Mouse (Mus musculus): ENCODE data around the gene Prkch. TPM values are rescaled to one million over a fixed set of nuclear protein-coding genes. Genes with fewer than 3 reads are reported as not detected.

The Prkch gene
- total and polyA plus RNA-seq, 2 experiments from 2014 or later, result 9.9 to 16.2 TPM

DNA sequence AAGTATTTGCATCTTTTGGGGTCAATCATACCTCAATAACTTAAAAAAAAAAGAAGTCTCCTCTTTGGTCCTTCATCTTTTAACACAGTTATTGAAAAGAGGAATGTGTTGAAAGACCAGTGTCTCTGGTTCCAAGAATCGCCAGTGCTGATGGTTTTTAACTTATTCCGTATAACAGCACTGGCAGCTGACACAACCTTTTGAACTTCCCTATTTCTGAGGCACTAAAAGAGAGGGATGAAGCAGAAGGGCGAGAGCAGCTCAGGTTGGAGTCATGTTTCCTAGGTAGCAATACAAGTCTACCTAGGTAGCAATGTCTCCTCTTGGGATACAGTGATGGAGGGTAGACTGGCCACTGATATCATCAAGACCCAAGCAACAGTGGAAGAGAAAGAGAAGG lies 152.3 kb downstream of the Prkch start:
- Histone ChIP-seq H3K4me3 (ENCODE audit: low read depth, low read length) (no peak overlapping the region), H3K27ac (ENCODE audit: low read depth, low read length) (no peak overlapping the region), H3K36me3 (ENCODE audit: insufficient read depth, low read length) (no peaks in the 10 kb centered on the region), H3K27me3 (ENCODE audit: insufficient read depth, low read length) (no peaks in the 10 kb centered on the region), H3K9me3 (ENCODE audit: low read length) (no peaks in the 10 kb centered on the region), H3K4me1 (ENCODE audit: insufficient read depth, low read length) (no peaks in the 10 kb centered on the region), H3K9ac (replicated peaks; ENCODE audit: low read length, poor library complexity, severe bottlenecking) (no peak overlapping the region), H3K4me2 (ENCODE audit: low read depth, low read length, poor library complexity, severe bottlenecking) (no peak overlapping the region)
- no peak for TF ChIP-seq CTCF (IDR thresholded peaks at IDR 0.05)
- 96% methylated on average over 3 of the region's 3 CpGs for WGBS
- DNase-seq (ENCODE audit: low spot score) (no peak), ATAC-seq (ENCODE audit: low FRiP score) (no peak)

DNA sequence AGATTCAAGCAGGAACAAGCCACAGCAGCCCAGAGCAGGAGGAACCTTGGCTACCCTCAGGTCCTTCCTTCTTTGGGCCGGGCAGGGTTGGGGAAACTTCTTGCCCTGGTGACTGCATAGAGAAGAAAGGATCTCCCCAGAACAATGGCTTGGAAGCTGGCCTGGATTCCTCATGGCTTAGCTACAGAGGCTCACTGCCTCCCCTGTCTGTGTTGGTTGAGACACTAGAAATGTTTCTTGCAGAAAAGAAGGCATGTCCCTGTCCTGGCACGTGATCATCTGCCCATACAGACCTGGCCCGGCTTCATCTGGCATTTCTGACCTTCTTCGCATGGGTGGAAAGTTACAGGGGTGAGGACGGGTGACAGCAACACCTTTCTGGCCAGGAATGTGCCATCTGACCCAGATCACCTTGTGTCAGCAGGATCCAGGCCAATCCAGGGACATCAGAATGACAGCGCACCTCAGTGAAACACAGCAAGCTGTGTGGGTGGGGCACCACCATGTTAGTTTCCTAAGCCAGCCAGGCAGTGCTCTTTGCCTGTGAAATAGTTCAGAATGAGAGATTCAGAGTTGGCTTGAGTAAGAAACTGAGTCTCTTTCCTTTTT lies 155.1 kb downstream of the Prkch start:
- no peak for DNase-seq (ENCODE audit: low spot score)
- ATAC-seq (ENCODE audit: low FRiP score), result no peak
- H3K9ac ChIP-seq (replicated peaks; ENCODE audit: low read length, poor library complexity, severe bottlenecking), result no peak overlapping the region
- no peak overlapping the region for H3K27ac ChIP-seq (ENCODE audit: low read depth, low read length)
- H3K27me3 ChIP-seq (ENCODE audit: insufficient read depth, low read length), result no peaks in the 10 kb centered on the region
- H3K4me2 ChIP-seq (ENCODE audit: low read depth, low read length, poor library complexity, severe bottlenecking), result no peak overlapping the region
- no peak for TF ChIP-seq CTCF (IDR thresholded peaks at IDR 0.05)
- no peaks in the 10 kb centered on the region for H3K4me1 ChIP-seq (ENCODE audit: insufficient read depth, low read length)
- no peaks in the 10 kb centered on the region for H3K9me3 ChIP-seq (ENCODE audit: low read length)
- WGBS, result 84% methylated on average over 6 of the region's 6 CpGs
- no peak overlapping the region for H3K4me3 ChIP-seq (ENCODE audit: low read depth, low read length)
- H3K36me3 ChIP-seq (ENCODE audit: insufficient read depth, low read length), result no peaks in the 10 kb centered on the region

DNA sequence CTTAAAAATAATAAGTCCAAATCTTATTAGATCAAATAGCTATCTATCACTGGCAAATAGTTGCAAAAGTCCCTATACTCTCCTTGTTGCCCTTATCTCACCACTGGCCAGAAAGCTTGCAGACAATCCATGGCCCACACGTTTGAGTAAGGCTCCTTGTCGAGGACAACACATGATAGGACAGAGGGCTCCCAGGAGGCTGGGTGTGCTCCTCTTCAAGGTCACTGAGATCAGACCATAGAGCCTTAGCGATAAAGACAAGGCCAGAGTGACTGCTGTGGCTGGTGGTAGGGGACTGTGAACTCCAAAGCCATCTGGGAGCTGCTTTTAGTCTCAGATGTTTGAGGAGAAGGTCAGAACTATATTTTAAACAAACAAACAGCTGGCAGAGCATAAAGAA lies 158.0 kb downstream of the Prkch start:
- Histone ChIP-seq H3K9ac (replicated peaks; ENCODE audit: low read length, poor library complexity, severe bottlenecking) (no peak overlapping the region), H3K36me3 (ENCODE audit: insufficient read depth, low read length) (no peaks in the 10 kb centered on the region), H3K27ac (ENCODE audit: low read depth, low read length) (no peak overlapping the region), H3K9me3 (ENCODE audit: low read length) (no peaks in the 10 kb centered on the region), H3K27me3 (ENCODE audit: insufficient read depth, low read length) (no peaks in the 10 kb centered on the region), H3K4me2 (ENCODE audit: low read depth, low read length, poor library complexity, severe bottlenecking) (no peak overlapping the region), H3K4me3 (ENCODE audit: low read depth, low read length) (no peak overlapping the region), H3K4me1 (ENCODE audit: insufficient read depth, low read length) (no peaks in the 10 kb centered on the region)
- ATAC-seq (ENCODE audit: low FRiP score) (no peak), DNase-seq (ENCODE audit: low spot score) (no peak)
- WGBS, result 78% methylated on average over 3 of the region's 3 CpGs
- no peak for TF ChIP-seq CTCF (IDR thresholded peaks at IDR 0.05)

DNA sequence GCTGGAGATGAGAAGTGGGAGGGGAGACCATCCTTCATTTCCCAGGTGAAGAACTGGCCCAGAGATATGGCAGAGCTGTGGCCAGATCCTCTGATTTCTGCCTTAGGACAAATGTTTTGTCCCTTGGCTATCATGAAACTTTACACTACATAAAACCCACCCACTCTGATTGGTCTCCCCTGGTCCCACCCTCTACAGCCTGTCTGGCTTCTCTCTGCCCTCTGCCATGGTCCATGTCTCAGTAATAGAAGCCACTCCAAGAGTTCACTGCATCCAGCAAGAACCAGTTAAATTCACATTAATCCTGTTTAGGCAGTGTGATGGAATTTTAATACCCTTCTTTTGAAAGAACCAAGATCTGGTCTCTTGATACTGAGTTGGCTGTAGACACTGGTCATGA lies 158.5 kb downstream of the Prkch start:
- H3K27me3 ChIP-seq (ENCODE audit: insufficient read depth, low read length), result no peaks in the 10 kb centered on the region
- ATAC-seq (ENCODE audit: low FRiP score) (no peak), DNase-seq (ENCODE audit: low spot score) (no peak)
- H3K9me3 ChIP-seq (ENCODE audit: low read length), result no peaks in the 10 kb centered on the region
- H3K36me3 ChIP-seq (ENCODE audit: insufficient read depth, low read length), result no peaks in the 10 kb centered on the region
- no peak overlapping the region for H3K4me3 ChIP-seq (ENCODE audit: low read depth, low read length)
- H3K27ac ChIP-seq (ENCODE audit: low read depth, low read length), result no peak overlapping the region
- no peak overlapping the region for H3K9ac ChIP-seq (replicated peaks; ENCODE audit: low read length, poor library complexity, severe bottlenecking)
- TF ChIP-seq CTCF (IDR thresholded peaks at IDR 0.05), result no peak
- no peak overlapping the region for H3K4me2 ChIP-seq (ENCODE audit: low read depth, low read length, poor library complexity, severe bottlenecking)
- no peaks in the 10 kb centered on the region for H3K4me1 ChIP-seq (ENCODE audit: insufficient read depth, low read length)

DNA sequence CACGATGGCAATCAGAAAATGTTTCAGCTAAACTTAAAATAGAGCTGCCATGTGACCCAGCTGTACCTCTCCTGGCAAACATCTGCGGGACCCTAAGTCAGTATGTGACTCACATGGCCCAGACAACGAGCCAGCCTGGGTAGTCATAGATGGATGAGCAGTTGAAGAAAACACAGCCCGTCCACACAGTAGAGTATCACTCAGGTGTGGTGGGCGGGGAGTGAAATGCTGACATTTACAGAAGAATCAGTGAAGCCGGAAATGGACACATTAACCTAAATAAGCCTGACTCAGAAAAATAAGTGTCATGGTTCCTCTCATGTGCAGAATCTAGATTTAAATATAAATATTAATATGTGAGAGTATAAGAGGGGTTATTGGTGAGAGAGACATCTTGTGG lies 161.5 kb downstream of the Prkch start:
- no peak overlapping the region for H3K4me2 ChIP-seq (ENCODE audit: low read depth, low read length, poor library complexity, severe bottlenecking)
- no peak for TF ChIP-seq CTCF (IDR thresholded peaks at IDR 0.05)
- 94% methylated on average over 6 of the region's 6 CpGs for WGBS
- ATAC-seq (ENCODE audit: low FRiP score) (no peak), DNase-seq (ENCODE audit: low spot score) (no peak)
- H3K9ac ChIP-seq (replicated peaks; ENCODE audit: low read length, poor library complexity, severe bottlenecking), result no peak overlapping the region
- H3K4me3 ChIP-seq (ENCODE audit: low read depth, low read length), result no peak overlapping the region
- H3K4me1 ChIP-seq (ENCODE audit: insufficient read depth, low read length), result no peaks in the 10 kb centered on the region
- no peak overlapping the region for H3K27ac ChIP-seq (ENCODE audit: low read depth, low read length)
- H3K9me3 ChIP-seq (ENCODE audit: low read length), result no peaks in the 10 kb centered on the region
- H3K27me3 ChIP-seq (ENCODE audit: insufficient read depth, low read length), result no peaks in the 10 kb centered on the region
- H3K36me3 ChIP-seq (ENCODE audit: insufficient read depth, low read length), result no peaks in the 10 kb centered on the region

DNA sequence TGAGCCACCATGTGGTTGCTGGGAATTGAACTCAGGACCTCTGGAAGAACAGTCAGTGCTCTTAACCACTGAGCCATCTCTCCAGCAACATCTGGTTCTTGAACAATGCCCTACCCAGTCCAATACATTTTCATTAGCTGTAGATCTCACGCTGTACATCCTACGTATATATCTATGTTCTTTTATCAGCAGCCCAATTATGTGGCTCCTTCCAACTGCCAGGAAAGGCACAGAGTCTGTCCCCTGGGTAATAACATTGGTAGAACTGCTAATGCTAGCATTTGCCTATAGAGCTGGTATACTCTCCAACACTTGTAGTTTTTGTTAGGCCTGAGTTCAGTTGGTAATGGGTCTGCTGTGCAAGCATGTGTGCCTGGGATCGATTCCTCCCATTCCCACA lies 163.8 kb downstream of the Prkch start:
- no peaks in the 10 kb centered on the region for H3K4me1 ChIP-seq (ENCODE audit: insufficient read depth, low read length)
- no peak overlapping the region for H3K4me3 ChIP-seq (ENCODE audit: low read depth, low read length)
- no peaks in the 10 kb centered on the region for H3K36me3 ChIP-seq (ENCODE audit: insufficient read depth, low read length)
- no peak overlapping the region for H3K4me2 ChIP-seq (ENCODE audit: low read depth, low read length, poor library complexity, severe bottlenecking)
- H3K9ac ChIP-seq (replicated peaks; ENCODE audit: low read length, poor library complexity, severe bottlenecking), result no peak overlapping the region
- H3K27me3 ChIP-seq (ENCODE audit: insufficient read depth, low read length), result no peaks in the 10 kb centered on the region
- no peak for TF ChIP-seq CTCF (IDR thresholded peaks at IDR 0.05)
- DNase-seq (ENCODE audit: low spot score) (no peak), ATAC-seq (ENCODE audit: low FRiP score) (no peak)
- 93% methylated on average over 3 of the region's 3 CpGs for WGBS
- H3K9me3 ChIP-seq (ENCODE audit: low read length), result no peaks in the 10 kb centered on the region
- H3K27ac ChIP-seq (ENCODE audit: low read depth, low read length), result no peak overlapping the region

Measured in midbrain, postnatal 0 days (tissue).